Mouse (Mus musculus): ENCODE data around the gene Tnnt3.

- TF ChIP-seq ZC3H11A (IDR thresholded peaks at IDR 0.05; ENCODE audit: low read depth, low read length) (no peak), POLR2AphosphoS2 (IDR thresholded peaks at IDR 0.05; ENCODE audit: low read depth, low read length) (no peak), CTCF (conservative IDR thresholded peaks at IDR 0.05 in 1 of 2, IDR thresholded peaks at IDR 0.05 in 1 of 2; ENCODE audit: low read depth in 2 of 2, low read length in 2 of 2) (no peak), POLR2A (IDR thresholded peaks at IDR 0.05; ENCODE audit: low read depth, low read length) (no peak), JUND (conservative IDR thresholded peaks at IDR 0.05; ENCODE audit: low read depth, low read length) (no peak), ZNF384 (IDR thresholded peaks at IDR 0.05; ENCODE audit: low read depth, low read length) (no peak), MAZ (IDR thresholded peaks at IDR 0.05; ENCODE audit: low read depth, low read length) (no peak), USF1 (IDR thresholded peaks at IDR 0.05; ENCODE audit: low read depth, low read length) (no peak), MAX (IDR thresholded peaks at IDR 0.05; ENCODE audit: low read length) (no peak), E2F4 (IDR thresholded peaks at IDR 0.05; ENCODE audit: insufficient replicate concordance, low read depth, low read length) (no peak), EP300 (IDR thresholded peaks at IDR 0.05; ENCODE audit: low read length) (no peak)
These were observed 23.8 kb upstream of the Tnnt3 start for GRCm38 (mm10) chr7:142474799-142475198.

Measured in CH12.LX (cell line).